Mouse (Mus musculus) right cerebral cortex, postnatal 14 days (tissue): Measurements from ENCODE around the gene Masp1.

Source experiments
- DNase-seq: peaks from one replicate; pipeline ENCODE4 v3.0.0; 2022

Masp1 gene

DNA sequence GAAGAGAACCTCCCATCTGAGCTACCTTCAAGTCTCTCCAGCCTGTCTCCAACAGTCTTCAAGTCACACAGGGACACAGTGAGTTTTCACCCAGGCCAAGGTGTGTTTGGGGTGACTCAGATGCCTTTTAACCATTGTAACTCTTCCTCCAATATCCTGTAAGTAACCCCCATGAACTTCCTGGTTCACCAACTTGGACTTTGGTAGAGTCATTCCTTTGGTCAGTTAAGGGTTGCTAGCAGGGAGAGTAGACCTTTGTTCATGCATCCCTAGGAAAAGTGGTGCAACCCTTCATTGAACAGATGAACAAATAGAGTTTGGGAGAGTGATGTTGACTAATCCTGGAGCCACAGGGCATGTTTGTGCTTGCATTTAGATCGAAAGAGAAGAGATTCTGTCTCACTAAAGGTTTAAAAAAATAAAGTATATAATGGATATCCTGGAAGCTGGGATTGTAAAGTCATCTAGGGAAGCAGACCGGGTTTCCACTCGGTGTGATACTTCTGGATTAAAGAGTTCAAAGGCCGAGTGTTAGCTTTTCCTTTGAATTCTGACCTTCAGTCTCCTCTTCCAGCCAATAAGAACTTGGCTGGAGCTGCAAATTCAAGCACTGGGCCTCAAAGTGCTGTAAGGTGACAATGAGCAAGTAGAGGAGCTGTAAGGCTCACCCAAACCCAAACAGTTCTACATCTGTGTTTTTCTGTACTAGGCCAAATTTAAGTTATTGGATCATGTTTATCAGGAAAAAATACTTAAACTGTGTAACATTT, 9.3 kb downstream of the Masp1 start:
- DNase-seq: no peak

GRCm38 (mm10) chr16:23505904-23506687, 14.5 kb downstream of the Masp1 start:
- no peak for DNase-seq

GRCm38 (mm10) chr16:23504320-23504744, 16.3 kb downstream of the Masp1 start:
- DNase-seq: no peak

DNA sequence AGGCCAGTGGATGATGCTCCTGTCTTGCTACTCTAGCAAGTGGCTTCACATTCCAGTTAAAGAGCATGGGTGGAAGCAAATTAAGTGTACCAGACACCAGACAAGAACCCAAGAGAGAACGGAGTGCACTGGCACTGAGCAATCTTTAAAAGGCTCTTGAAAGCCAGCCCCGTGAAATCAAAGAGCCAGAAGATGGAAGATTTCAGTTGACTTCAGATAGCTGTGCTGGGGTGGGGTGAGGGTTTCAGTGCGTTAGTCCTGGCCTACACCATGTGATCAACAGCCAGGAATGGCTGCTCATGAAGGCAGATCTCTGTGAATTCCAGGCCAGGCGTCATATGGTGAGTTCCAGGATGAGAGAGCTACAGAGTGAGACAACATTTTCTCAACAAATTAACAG, 17.3 kb downstream of the Masp1 start:
- DNase-seq: no peak

GRCm38 (mm10) chr16:23502478-23502877, 18.1 kb downstream of the Masp1 start:
- DNase-seq: no peak

- no peak for DNase-seq
These were observed 19.3 kb downstream of the Masp1 start for GRCm38 (mm10) chr16:23501288-23501687.

GRCm38 (mm10) chr16:23500558-23500957, 20.1 kb downstream of the Masp1 start:
- no peak for DNase-seq

DNA sequence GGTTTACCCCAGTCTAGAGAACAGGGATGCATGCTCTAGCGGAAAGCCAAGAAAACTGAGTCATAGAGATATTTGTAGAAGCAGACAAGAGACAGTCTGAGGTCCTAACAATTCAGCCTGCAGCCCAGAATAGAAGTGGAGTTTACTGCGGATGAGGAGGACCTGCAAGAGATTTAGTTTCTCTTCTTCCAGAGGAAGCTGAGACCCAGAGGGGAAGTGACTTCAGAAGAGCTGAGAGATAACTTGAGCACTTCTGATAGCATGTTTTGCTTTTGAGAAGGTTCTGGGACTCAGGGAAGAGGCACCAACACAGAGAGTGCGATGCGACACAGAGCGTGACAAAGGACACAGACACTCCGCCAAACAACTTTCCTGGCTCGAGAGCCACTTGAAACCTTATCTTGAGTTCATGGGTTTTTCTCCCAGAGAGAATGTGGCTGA, 21.9 kb downstream of the Masp1 start:
- no peak for DNase-seq

DNA sequence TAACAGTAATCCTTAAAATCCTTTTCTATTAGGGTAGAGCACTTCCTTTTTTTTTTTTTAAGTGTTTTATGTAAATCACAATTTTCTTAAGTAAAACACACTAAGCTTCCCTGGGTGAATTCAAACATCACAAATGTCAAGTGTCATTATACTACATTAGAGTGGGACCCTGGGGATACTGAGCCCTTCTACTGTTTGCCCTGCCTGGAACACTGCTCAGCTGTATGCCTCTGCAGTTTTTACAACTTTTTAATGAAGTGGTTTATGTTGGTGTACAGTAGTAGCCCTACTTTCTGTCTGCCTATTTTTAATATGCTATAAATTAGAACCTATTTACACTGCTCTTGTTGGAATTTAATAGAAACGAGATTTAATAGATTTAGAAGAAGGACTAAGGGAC, 22.7 kb downstream of the Masp1 start:
- DNase-seq: no peak

DNA sequence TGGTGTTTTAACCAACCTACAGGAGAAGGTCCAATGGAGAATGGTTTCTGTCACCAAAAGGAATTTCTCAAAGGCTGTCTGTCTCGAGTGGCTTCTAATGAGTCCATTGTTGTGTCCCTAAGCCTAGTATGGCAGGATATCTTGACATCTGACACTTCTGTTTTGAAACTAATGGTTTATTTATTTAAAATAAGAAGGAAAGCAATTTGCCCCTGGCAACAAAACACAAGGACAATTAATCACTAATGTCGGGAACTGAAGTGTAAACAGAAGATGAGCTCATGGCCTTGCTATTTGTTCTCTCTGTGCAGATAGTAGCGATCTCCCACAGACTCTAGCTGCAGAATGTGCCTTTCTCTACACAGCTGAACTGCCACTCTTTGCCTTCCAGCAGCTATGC, 23.2 kb downstream of the Masp1 start:
- no peak for DNase-seq

GRCm38 (mm10) chr16:23496245-23496924, 24.2 kb downstream of the Masp1 start:
- no peak for DNase-seq

DNA sequence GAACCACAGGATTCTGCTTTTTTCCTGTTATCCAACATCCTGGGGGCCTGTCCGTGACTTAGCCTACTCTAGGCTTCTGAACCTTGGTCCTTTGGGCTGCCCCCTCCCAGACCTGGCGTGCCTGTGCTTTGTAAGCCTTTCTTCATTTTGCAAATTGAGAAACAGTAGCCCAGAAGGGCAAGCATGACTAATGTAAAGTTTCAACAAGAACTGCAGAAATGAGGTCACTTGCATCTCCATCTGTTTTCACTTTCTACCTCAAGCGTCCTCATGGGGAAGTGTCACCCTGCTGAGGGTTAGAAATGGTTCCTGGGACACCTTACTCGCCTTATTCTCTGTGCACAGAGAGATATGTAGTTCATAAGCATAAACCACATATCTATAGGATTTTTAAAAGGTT, 27.8 kb downstream of the Masp1 start:
- DNase-seq: no peak

- no peak for DNase-seq
These were observed 37.3 kb downstream of the Masp1 start for GRCm38 (mm10) chr16:23483292-23483691.

DNA sequence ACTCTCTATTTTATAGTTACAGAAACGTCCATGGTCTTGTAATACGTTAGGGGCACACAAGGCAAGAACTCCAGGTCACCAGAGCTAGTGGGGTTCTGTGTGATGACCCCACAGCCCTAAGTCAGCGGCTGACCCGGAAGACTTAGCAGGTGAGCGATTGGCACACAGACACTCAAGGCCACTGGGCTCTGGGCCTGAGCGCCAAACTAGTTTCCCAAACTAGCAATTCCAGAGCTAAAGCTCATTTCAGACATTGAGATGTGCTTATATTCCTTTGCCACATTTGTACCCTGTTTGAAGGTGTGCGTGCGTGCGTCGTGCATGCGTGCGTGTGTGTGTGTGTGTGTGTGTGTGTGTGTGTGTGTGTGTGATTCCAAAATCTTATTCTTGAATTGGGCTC, 37.8 kb downstream of the Masp1 start:
- DNase-seq: no peak

DNA sequence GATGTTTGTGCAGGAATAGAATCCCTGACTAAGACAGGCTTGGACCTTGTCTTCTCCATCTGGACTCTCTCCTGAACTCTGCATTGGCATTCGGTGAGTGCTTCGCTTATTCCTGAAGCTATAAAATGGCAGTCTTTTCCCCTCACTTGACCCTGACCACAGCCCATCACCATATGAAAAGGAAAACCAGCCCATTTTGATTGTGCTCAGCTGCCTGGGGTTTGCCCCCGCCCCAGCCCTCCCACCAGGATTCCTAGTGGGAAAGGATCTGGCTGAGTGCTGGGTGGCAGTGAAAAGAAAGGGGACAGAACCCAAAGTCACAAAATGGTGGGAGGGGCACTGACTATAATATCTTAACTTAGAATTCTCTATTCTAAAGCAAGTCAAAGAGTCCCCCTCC, 38.4 kb downstream of the Masp1 start:
- DNase-seq: no peak

- no peak for DNase-seq
These were observed 40.6 kb downstream of the Masp1 start for GRCm38 (mm10) chr16:23479872-23480603.

GRCm38 (mm10) chr16:23476598-23476997, 44.0 kb downstream of the Masp1 start:
- DNase-seq: no peak

DNA sequence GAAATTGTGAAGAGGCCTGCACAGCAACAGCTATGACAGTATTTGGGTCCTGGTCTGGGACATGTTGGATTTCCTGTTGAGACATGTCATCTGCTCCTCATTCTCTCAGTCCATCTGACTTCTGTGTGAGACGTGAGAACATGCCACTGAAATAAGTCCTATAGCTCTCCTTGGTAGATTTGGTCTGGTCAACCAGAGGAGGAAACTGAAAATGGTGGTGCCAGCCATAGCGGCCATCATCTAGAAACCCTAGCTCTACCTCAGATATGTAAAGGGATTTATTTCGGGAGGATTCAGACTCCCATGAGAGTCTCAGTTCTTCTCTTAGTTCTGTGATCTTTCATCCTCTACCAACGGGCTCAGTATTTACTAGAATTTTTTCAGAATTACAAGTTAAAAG, 45.0 kb downstream of the Masp1 start:
- no peak for DNase-seq

DNA sequence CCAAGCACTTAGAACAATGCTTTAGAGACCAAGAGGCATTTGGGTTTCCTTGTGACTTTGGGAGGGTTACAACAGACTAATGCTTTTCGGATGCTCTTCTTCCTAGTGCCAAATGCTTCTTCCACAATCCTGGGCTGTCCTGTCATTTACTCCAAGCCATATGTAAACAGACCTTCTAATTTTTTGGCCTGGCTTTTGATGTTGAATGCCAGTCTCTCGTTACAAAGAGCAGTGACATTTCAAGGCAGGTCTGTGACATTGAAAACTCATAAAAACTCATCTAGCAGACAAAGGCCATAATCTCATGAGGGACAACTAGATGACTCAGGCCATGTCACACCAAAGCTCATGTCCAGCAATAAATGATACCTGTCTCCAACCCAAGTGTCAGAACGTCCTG, 48.6 kb downstream of the Masp1 start:
- no peak for DNase-seq

GRCm38 (mm10) chr16:23471551-23471950, 49.1 kb downstream of the Masp1 start:
- DNase-seq: no peak

DNA sequence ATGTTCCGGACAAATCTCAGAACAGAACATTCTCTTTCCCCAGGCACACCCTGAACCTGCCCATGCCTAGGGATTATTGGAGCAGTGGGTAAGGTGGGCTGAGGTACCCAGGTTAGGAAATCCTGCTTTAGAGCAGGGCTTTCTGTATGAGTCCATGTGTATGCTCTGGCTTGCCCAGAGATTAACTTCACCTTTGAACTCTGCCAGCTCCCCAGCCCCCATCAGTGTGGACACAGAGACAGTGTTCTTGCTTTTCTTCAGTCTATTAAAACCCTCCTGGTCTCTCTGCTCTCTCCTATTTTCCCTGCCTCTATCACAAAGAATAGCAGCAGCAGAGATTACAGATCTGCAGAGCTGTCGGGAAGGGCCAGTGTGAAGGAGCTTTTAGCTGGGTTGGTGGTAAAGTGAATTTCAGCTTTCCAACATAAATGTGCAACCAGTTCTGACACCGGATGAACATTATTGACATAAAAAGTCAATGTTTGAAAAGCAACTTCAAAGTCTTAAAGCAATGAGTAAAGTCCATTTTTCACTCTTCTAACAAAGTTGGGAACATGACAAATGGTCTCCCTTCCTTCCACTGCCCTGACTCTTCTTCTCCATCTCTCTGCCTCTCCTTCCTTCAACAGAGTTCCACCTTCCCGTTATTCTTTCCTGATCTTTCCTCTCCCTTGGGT, 56.8 kb downstream of the Masp1 start:
- no peak for DNase-seq

DNA sequence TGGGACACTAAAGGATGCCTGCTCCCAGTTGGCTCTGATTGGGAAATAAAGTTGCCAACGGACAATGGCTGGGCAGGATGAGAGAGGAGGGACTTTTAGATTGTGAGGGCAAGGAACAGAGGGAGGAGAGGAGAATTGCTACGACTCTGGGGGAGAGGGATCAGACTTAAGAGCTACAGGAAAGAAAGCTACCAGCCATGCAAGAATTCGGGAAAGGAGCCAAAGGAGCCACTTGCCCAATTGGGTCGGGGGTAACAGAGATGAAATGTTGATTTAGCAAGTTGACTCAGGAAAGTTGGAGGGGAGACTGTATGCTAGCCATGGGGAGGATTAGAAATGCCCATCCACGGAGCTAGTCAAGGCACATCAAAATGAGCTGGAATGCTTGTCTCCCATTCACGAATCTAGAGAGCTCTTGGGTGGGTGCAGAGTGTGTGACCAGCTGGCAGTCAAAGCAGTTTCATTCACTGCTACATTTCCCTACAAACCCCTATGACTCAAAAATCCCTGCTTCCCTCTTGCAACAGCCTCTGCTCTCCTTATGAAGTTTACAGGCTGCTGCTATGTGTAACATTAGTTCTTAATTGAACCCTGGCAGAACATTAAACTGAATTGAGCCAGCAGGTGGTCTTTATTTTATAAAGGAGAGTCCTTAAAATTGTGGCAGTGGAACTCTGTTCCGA, 61.6 kb downstream of the Masp1 start:
- DNase-seq: no peak
